Mouse (Mus musculus): ENCODE data around the gene Myom1. TPM values are rescaled to one million over a fixed set of nuclear protein-coding genes. Genes with fewer than 3 reads are reported as not detected.

The Myom1 gene
- polyA plus RNA-seq, 1 experiment from 2014 or later = 15.0 TPM

GRCm38 (mm10) chr17:71049292-71049691, 46.9 kb downstream of the Myom1 start:
- Histone ChIP-seq H3K4me2 (replicated peaks) (no peak overlapping the region), H3K9me3 (no peaks in the 10 kb centered on the region), H3K27ac (no peak overlapping the region), H3K36me3 (no peaks in the 10 kb centered on the region), H3K4me1 (no peaks in the 10 kb centered on the region), H3K27me3 (no peaks in the 10 kb centered on the region), H3K9ac (no peak overlapping the region), H3K4me3 (no peak overlapping the region)
- WGBS = 87% methylated on average over 8 of the region's 8 CpGs
- no peak for ATAC-seq (ENCODE audit: low FRiP score, low read depth)

- ATAC-seq (ENCODE audit: low FRiP score, low read depth) = no peak
- Histone ChIP-seq H3K9me3 (no peaks in the 10 kb centered on the region), H3K4me1 (peaks cover 4% of the 10 kb centered on the region; the same call in 1 of the 2 replicates), H3K36me3 (no peaks in the 10 kb centered on the region), H3K9ac (no peak overlapping the region), H3K27ac (no peak overlapping the region), H3K4me3 (no peak overlapping the region), H3K4me2 (replicated peaks) (no peak overlapping the region), H3K27me3 (no peaks in the 10 kb centered on the region)
- 88% methylated on average over 6 of the region's 6 CpGs for WGBS
Observed at GRCm38 (mm10) chr17:71053134-71053708, 50.8 kb downstream of the Myom1 start.

- Histone ChIP-seq H3K9ac (no peak overlapping the region), H3K36me3 (no peaks in the 10 kb centered on the region), H3K4me3 (no peak overlapping the region), H3K27me3 (no peaks in the 10 kb centered on the region), H3K4me1 (peaks cover 4% of the 10 kb centered on the region; the same call in 1 of the 2 replicates), H3K9me3 (no peaks in the 10 kb centered on the region), H3K27ac (no peak overlapping the region), H3K4me2 (replicated peaks) (no peak overlapping the region)
- ATAC-seq (ENCODE audit: low FRiP score, low read depth) = no peak
- 79% methylated on average over 8 of the region's 8 CpGs for WGBS
Observed at GRCm38 (mm10) chr17:71055203-71055894, 52.9 kb downstream of the Myom1 start.

- Histone ChIP-seq H3K4me1 (peaks cover 4% of the 10 kb centered on the region; the same call in 1 of the 2 replicates), H3K4me3 (no peak overlapping the region), H3K4me2 (replicated peaks) (no peak overlapping the region), H3K9ac (no peak overlapping the region), H3K27ac (no peak overlapping the region), H3K9me3 (no peaks in the 10 kb centered on the region), H3K27me3 (no peaks in the 10 kb centered on the region), H3K36me3 (no peaks in the 10 kb centered on the region)
- ATAC-seq (ENCODE audit: low FRiP score, low read depth) = no peak
- 69% methylated on average over 7 of the region's 7 CpGs for WGBS
Observed at GRCm38 (mm10) chr17:71056405-71056804, 54.0 kb downstream of the Myom1 start.

DNA sequence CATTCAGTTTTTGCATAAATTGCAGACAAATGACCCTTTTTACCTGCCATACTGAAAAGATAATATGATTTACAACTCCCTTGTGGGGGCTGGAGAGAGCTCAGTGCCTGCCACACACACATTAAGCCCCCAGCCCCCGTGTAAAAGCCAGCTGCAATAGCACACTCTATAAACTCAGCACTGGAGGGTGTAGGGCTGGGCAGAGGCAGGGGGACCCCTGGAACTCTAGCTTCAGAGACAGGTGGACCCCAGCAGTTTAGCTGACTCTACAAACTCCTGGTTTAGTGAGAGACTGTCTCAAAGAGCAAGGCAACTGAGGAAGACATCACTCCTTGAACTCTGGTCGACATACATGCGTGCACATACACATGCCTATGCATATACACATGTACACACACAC, 55.3 kb downstream of the Myom1 start:
- no peak for ATAC-seq (ENCODE audit: low FRiP score, low read depth)
- Histone ChIP-seq H3K4me3 (no peak overlapping the region), H3K9me3 (no peaks in the 10 kb centered on the region), H3K27ac (no peak overlapping the region), H3K27me3 (no peaks in the 10 kb centered on the region), H3K36me3 (no peaks in the 10 kb centered on the region), H3K9ac (no peak overlapping the region), H3K4me1 (peaks cover 4% of the 10 kb centered on the region), H3K4me2 (replicated peaks) (no peak overlapping the region)
- WGBS = 64% methylated on average over 3 of the region's 3 CpGs

- Histone ChIP-seq H3K27ac (no peak overlapping the region), H3K9me3 (no peaks in the 10 kb centered on the region), H3K27me3 (no peaks in the 10 kb centered on the region), H3K4me1 (peaks cover 8% of the 10 kb centered on the region), H3K9ac (no peak overlapping the region), H3K4me2 (replicated peaks) (no peak overlapping the region), H3K36me3 (no peaks in the 10 kb centered on the region), H3K4me3 (no peak overlapping the region)
- ATAC-seq (ENCODE audit: low FRiP score, low read depth) = no peak
- 79% methylated on average over 3 of the region's 3 CpGs for WGBS
Observed at GRCm38 (mm10) chr17:71059213-71059612, 56.8 kb downstream of the Myom1 start.

DNA sequence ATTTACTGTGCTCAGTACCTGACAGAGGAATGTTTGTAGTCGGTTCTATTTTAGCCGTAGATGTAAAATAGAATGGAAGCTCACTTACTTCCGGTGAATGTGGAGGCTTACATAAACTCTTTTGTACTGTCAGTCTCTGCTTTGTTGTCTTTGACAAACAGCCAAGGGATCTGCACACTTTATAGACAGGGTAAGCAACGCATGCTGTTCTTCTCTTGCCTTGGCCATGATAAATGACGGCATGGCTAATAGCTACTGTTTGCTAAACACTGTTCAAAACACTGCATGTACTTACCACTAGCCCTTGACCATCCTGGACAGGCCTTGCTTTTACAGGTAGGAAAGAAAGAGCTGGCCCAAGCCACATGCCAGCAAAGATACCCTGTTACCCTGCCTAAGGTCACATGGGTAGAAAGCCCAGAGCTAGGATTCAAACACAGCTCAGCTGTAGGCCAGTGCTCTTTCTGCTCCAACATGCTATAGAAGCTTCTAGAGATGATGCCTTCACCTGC, 59.7 kb downstream of the Myom1 start:
- H3K4me2 ChIP-seq (replicated peaks) = no peak overlapping the region
- no peaks in the 10 kb centered on the region for H3K36me3 ChIP-seq
- no peak overlapping the region for H3K4me3 ChIP-seq
- no peak for ATAC-seq (ENCODE audit: low FRiP score, low read depth)
- no peak overlapping the region for H3K27ac ChIP-seq
- 71% methylated on average over 5 of the region's 5 CpGs for WGBS
- no peak overlapping the region for H3K9ac ChIP-seq
- no peaks in the 10 kb centered on the region for H3K27me3 ChIP-seq
- H3K4me1 ChIP-seq = peaks cover 8% of the 10 kb centered on the region
- no peaks in the 10 kb centered on the region for H3K9me3 ChIP-seq

GRCm38 (mm10) chr17:71062870-71063602, 60.6 kb downstream of the Myom1 start:
- 66% methylated on average over 13 of the region's 13 CpGs for WGBS
- no peak for ATAC-seq (ENCODE audit: low FRiP score, low read depth)

GRCm38 (mm10) chr17:71064463-71065014, 62.1 kb downstream of the Myom1 start:
- no peaks in the 10 kb centered on the region for H3K36me3 ChIP-seq
- H3K4me1 ChIP-seq = peaks cover 4% of the 10 kb centered on the region; the same call in 1 of the 2 replicates
- H3K9me3 ChIP-seq = no peaks in the 10 kb centered on the region
- 65% methylated on average over 7 of the region's 7 CpGs for WGBS
- no peaks in the 10 kb centered on the region for H3K27me3 ChIP-seq
- H3K4me2 ChIP-seq (replicated peaks) = no peak overlapping the region
- H3K27ac ChIP-seq = no peak overlapping the region
- no peak for ATAC-seq (ENCODE audit: low FRiP score, low read depth)
- no peak overlapping the region for H3K4me3 ChIP-seq
- no peak overlapping the region for H3K9ac ChIP-seq

More at GRCm38 (mm10) chr17:71062870-71063602, 60.6 kb downstream of the Myom1 start:
- Histone ChIP-seq H3K4me1 (peaks cover 4% of the 10 kb centered on the region; the same call in 1 of the 2 replicates), H3K27me3 (no peaks in the 10 kb centered on the region), H3K27ac (no peak overlapping the region), H3K4me2 (replicated peaks) (no peak overlapping the region), H3K36me3 (no peaks in the 10 kb centered on the region), H3K9ac (no peak overlapping the region), H3K4me3 (no peak overlapping the region), H3K9me3 (no peaks in the 10 kb centered on the region)

- no peak overlapping the region for H3K27ac ChIP-seq
- WGBS = 76% methylated on average over 6 of the region's 6 CpGs
Observed at GRCm38 (mm10) chr17:71065127-71065526, 62.7 kb downstream of the Myom1 start.

DNA sequence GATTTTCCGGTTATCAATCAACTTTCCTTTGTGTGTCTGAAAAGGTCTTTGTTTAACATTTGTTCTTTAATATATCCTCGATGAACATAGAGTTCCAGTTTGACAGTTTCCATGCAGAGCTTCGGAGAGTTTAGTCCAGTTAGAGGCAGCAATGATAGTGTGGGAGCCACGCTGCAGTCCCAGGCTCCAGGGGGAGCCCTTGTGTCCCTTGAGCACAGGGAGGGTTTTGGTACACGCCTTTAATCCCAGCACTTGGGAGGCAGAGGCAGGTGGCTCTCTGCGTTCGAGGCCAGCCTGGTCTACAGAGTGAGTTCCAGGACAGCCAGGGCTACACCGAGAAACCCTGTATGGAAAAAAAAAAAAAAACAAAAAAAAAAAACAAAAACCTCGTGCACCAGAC, 66.7 kb downstream of the Myom1 start:
- H3K4me2 ChIP-seq (replicated peaks) = no peak overlapping the region
- WGBS = 84% methylated on average over 9 of the region's 9 CpGs
- no peak overlapping the region for H3K9ac ChIP-seq
- H3K27me3 ChIP-seq = no peaks in the 10 kb centered on the region
- no peak overlapping the region for H3K4me3 ChIP-seq
- no peaks in the 10 kb centered on the region for H3K4me1 ChIP-seq
- ATAC-seq (ENCODE audit: low FRiP score, low read depth) = no peak
- no peaks in the 10 kb centered on the region for H3K9me3 ChIP-seq
- H3K36me3 ChIP-seq = no peaks in the 10 kb centered on the region
- H3K27ac ChIP-seq = no peak overlapping the region

More at GRCm38 (mm10) chr17:71065127-71065526, 62.7 kb downstream of the Myom1 start:
- no peak overlapping the region for H3K9ac ChIP-seq
- H3K4me1 ChIP-seq = peaks cover 4% of the 10 kb centered on the region; the same call in 1 of the 2 replicates
- no peaks in the 10 kb centered on the region for H3K9me3 ChIP-seq
- H3K4me3 ChIP-seq = no peak overlapping the region
- H3K27me3 ChIP-seq = no peaks in the 10 kb centered on the region
- H3K36me3 ChIP-seq = no peaks in the 10 kb centered on the region
- H3K4me2 ChIP-seq (replicated peaks) = no peak overlapping the region
- no peak for ATAC-seq (ENCODE audit: low FRiP score, low read depth)

- 91% methylated on average over 10 of the region's 10 CpGs for WGBS
- H3K9me3 ChIP-seq = no peaks in the 10 kb centered on the region
- H3K4me3 ChIP-seq = no peak overlapping the region
- no peak overlapping the region for H3K4me2 ChIP-seq (replicated peaks)
- no peak overlapping the region for H3K9ac ChIP-seq
- H3K27me3 ChIP-seq = no peaks in the 10 kb centered on the region
- no peak for ATAC-seq (ENCODE audit: low FRiP score, low read depth)
- no peaks in the 10 kb centered on the region for H3K4me1 ChIP-seq
- no peak overlapping the region for H3K27ac ChIP-seq
- no peaks in the 10 kb centered on the region for H3K36me3 ChIP-seq
Observed at GRCm38 (mm10) chr17:71071958-71072357, 69.5 kb downstream of the Myom1 start.
